ENCODE assay signal across 8 mouse cellular contexts in the genomic region with DNA sequence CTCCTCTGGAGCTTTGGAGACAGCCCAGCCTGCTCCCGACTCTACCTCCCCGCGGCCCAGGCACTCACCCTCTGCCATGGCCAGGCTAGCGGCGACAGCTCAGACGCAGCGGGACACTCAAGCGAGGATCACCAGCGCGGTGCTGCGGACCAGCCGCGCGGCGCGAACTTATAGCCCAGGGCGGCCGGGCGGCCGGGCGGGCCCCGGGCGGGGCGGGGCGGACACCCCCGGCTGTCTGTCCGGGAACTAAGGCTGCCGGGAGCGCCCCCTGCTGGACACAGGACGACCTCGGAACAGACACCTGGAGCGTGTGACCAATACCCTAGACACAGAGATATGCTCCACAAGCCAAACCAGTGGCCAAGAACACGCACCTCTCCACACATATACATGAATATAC. TPM values are rescaled to one million over a fixed set of nuclear protein-coding genes. Genes with fewer than 3 reads are reported as not detected.
DNase-seq lines count a peak whose midpoint lies in the region; ATAC-seq lines count a peak whose summit lies in the region.

A gene (minus strand): TSS at position 214 of the 400 bp plus-strand sequence.

- peaks cover 8% of the 10 kb centered on the region; the same call in 1 of the 2 replicates for H3K4me1 ChIP-seq in embryonic facial prominence, embryonic 14.5 days (ENCODE audit: control insufficient read depth, insufficient read depth, low read length)
- H3K4me1 ChIP-seq in kidney, embryonic 14.5 days (ENCODE audit: control insufficient read depth, insufficient read depth, low read length), result peaks cover 22% of the 10 kb centered on the region

- H3K9ac ChIP-seq in embryonic facial prominence, embryonic 14.5 days (ENCODE audit: low read depth, low read length), result peak within 1 kb of the TSS; percentile 69
- peak within 1 kb of the TSS; percentile 60 for H3K9ac ChIP-seq in kidney, embryonic 14.5 days (ENCODE audit: low read depth, low read length)

- peak; percentile 58 for DNase-seq in 3T3-L1 (ENCODE audit: low read depth, low spot score)
- DNase-seq in adrenal gland, postnatal 4 days (ENCODE audit: low spot score in 2 of 2), result peak; percentile 75 to 87
- peak; percentile 78 for DNase-seq in embryonic facial prominence, embryonic 14.5 days (ENCODE audit: low spot score)
- peak; percentile 86 to 93 for DNase-seq in heart, adult 9 months (ENCODE audit: low spot score in 2 of 2)
- DNase-seq in liver, result peak; percentile 98
- DNase-seq in monocyte, adult 2 months (ENCODE audit: low read depth in 1 of 2, low spot score in 2 of 2), result peak; percentile 55 to 89
- DNase-seq in spleen, postnatal 14 days (ENCODE audit: low spot score in 2 of 2), result peak; percentile 93 to 96

- ATAC-seq in embryonic facial prominence, embryonic 14.5 days (ENCODE audit: low read depth), result peak; percentile 87
- peak; percentile 66 for ATAC-seq in kidney, embryonic 14.5 days (ENCODE audit: low FRiP score, low TSS enrichment)

- H3K4me2 ChIP-seq in embryonic facial prominence, embryonic 14.5 days (ENCODE audit: low read depth, low read length), result peak within 1 kb of the TSS; percentile 73
- peak within 1 kb of the TSS; percentile 68 for H3K4me2 ChIP-seq in kidney, embryonic 14.5 days (replicated peaks; ENCODE audit: low read depth, low read length)

- peak within 1 kb of the TSS; percentile 43 for H3K4me3 ChIP-seq in embryonic facial prominence, embryonic 14.5 days (ENCODE audit: low read depth, low read length)
- peak within 1 kb of the TSS; percentile 46 for H3K4me3 ChIP-seq in kidney, embryonic 14.5 days (ENCODE audit: low read length)

- no peak within 1 kb of the TSS for H3K27ac ChIP-seq in embryonic facial prominence, embryonic 14.5 days (replicated peaks; ENCODE audit: low read depth, low read length)
- H3K27ac ChIP-seq in kidney, embryonic 14.5 days (ENCODE audit: low read depth, low read length), result no peak within 1 kb of the TSS

- 2% methylated on average over 32 of the region's 33 CpGs for WGBS in embryonic facial prominence, embryonic 14.5 days
- 2% methylated on average over 22 of the region's 33 CpGs for WGBS in kidney, embryonic 14.5 days

- no peaks in the 10 kb centered on the region for H3K36me3 ChIP-seq in embryonic facial prominence, embryonic 14.5 days (ENCODE audit: control insufficient read depth, insufficient read depth, low read length)
- no peaks in the 10 kb centered on the region; the same call in 1 of the 2 replicates for H3K36me3 ChIP-seq in kidney, embryonic 14.5 days (ENCODE audit: control insufficient read depth, insufficient read depth, low read length)

- H3K27me3 ChIP-seq in embryonic facial prominence, embryonic 14.5 days (replicated peaks; ENCODE audit: control insufficient read depth, insufficient read depth, low read length), result peaks cover 11% of the 10 kb centered on the region
- 0 out of 2 replicates have a peak, but pooled peaks cover 5% of the 10 kb centered on the region for H3K27me3 ChIP-seq in kidney, embryonic 14.5 days (ENCODE audit: control insufficient read depth, insufficient read depth, low read length)

- H3K9me3 ChIP-seq in embryonic facial prominence, embryonic 14.5 days (ENCODE audit: control insufficient read depth, low read length), result no peaks in the 10 kb centered on the region
- H3K9me3 ChIP-seq in kidney, embryonic 14.5 days (ENCODE audit: control insufficient read depth, low read length), result no peaks in the 10 kb centered on the region

RNA-seq across cellular contexts. Expression of the gene that starts here (rescaled TPM):
- 10 to 100 TPM; 58.1 to 65.3 TPM for total RNA-seq in adrenal gland, postnatal 4 days (2021)
- 18.8 and 19.9 TPM in 2 replicates for polyA plus RNA-seq in embryonic facial prominence, embryonic 14.5 days (2014; fragmentation: Nextera tagmentation; extraction: Ambion mirVana)
- 15.3 and 17.3 TPM in 2 replicates for polyA plus RNA-seq in kidney, embryonic 14.5 days (2014; fragmentation: Nextera tagmentation; extraction: Ambion mirVana)
